Mouse (Mus musculus) A20 (cell line): ENCODE measurements at regions not wholly inside any gene's neighbourhood (a gene's known extent, or its start where the extent isn't known, plus 50 kb on each side); places are given as distances from the start of the nearest gene placed in this dataset.

Experiments used
- DNase-seq: peaks from one replicate; pipeline ENCODE4 v3.0.0-alpha.2; 2011; ENCODE audit warnings: low read depth, low spot score

DNA sequence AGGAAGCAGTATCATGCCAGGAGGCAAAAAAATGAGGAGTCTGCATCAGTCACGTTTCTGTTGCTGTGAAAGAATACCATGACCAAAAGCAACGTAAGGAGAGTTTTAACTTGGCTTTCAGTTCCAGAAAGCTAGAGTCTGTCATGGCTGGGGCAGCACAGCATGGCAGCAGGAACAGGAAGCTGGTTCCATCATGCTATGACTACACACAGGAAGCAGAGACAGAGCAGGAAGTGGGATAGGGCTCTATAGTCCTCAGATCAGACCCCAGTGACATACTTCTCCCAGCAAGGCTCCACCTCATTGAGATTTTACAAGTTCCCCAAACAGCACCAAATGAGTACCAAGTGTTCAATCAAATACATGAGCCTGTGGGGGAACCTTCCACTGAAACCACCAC, 453.6 kb downstream of the Etnk1 start:
- no peak for DNase-seq

DNA sequence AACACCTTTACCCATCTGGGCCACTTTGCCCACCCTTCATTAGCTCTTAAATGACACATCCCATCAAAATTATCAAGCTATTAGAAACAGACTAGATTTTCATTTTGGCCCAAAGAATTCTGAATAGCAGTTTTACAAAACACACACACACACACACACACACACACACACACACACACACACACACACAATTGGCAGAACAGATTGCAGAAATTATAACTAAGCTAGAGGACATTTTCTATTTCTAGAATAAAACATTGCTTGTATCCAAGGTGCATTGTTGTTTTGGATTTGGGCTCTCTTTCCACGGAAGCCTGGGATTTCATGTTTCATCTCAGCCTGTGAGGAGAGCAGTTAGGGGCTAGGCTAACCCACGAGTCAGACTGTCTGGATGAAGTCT, 455.1 kb downstream of the Etnk1 start:
- DNase-seq = no peak

DNA sequence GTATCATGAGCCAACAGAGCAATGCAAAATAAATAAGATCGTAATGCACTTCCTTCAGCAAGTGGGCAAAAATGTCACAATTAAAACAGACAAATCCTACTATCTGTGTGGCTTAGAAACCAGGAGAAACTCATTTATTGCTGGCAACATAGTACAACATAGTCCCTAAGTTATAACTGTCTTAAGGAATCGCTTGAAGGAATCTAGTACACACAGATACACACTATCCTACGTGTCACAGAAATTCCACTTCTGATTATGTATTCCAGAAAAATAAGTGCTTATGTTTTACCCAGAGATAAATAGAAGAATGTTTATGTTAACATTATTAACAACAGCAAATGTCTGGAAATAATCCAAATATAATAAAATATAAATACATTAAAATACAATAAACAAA, 457.9 kb downstream of the Etnk1 start:
- DNase-seq = no peak

DNA sequence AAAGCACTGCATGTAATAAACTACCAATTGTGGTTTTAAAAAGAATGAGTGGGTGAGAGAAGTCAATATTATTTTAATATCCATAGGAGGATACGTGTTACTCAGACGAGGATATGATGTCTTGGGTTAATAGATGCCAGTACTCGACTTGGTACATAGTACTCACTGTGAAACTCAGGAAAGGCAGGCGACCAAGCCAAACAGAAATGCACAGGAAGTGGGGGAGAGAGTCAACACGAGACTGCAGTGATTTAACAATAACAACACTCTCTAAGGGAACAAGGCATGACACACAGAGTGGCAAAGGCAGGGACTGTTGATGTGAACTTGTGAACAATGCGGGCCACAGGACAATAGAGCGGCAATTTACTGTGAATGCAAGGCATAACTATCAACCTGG, 464.6 kb downstream of the Etnk1 start:
- DNase-seq = no peak

DNA sequence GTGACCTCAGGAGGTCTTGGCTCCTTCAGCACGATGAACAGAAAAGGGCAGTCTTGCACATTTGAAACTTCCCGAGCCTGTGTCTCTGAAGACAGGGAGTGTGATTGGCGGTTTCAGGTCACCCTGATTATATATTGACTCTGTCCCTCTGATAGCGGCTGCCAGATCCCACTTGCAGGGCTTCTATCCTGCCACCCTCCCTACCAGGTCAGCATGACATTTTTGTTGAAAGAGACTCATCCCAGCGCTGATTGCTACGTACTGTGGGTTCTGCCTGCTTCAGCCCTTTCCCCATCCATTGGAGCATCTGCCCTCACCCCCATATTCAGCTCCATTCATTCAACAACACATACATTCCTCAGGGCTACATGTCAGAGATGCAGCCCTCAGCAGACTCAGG, 466.7 kb downstream of the Etnk1 start:
- no peak for DNase-seq

DNA sequence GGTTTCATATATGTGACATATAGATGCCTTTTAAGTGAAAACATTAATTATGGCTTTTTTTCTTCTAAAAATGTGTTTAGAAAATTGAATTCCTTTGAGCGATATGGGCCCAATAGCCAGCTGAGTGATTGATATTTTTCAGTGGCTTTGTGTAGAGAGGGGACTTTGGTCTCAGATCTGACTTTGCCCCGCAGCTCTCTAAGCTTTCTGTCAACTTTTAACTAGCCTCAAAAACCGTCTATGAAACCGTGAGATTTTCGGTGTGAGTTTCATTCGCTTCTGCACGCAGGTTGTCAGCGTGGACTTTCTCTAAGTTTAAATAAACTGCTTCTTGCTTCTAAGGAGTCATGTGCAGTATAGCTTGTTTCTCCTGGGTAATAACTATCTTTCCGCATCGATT, 467.3 kb downstream of the Etnk1 start:
- DNase-seq = no peak

DNA sequence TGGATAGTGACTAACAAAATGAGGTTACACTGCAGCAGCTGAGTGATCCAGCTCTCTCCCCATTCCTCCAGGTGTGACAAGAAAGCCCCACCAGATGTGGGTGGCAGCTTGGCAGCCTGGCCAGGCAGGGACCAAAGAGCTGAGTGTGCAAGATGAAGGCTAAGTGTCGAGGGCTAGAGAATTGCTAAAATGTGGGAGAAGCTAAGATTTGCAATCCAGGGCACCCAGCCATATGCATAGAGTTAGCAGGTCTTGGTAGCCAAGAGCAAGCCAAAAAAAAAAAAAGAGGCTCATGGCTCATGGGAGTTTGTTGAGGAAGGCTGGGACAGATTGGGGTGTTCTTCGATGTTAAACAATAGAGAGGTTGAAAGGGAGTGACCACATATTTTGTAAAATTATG, 468.0 kb downstream of the Etnk1 start:
- DNase-seq = no peak

DNA sequence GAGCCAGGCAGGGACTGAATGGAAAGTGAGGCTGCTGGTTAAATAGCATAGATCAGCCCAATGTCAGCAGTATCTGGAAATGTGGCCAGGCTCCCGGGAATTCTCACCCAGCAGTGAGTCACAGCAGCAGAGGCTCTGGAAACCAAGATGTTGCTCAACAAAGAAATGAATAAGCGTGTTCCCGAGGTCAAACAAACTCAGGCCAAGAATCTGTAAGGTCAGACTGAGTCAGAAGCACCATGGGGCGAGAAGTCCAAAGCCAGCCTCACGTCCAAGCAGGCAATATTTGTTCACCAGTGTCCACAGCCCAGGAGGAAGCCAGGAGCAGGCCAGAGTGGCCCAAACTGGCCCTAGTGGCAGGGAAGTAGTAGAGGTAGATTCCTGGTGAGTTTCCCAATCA, 473.6 kb downstream of the Etnk1 start:
- no peak for DNase-seq

DNA sequence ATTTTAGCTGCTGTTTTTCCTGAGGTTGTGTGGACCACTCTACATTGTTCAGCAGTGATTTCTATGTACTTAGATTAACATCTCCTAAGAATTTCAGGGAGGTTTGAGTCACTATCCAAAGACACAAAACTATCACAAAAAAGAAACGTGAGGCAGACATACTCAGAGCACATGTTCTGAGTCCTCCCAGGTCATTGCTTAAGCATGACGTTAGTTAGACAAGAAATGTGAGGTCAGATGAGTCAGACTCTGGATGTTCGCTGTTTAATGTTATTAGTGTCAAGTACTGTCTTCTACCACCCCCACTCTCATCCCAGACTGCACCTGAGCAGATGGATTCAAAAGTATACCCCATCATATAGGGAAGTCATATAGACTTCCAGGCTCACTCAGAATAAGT, 475.0 kb downstream of the Etnk1 start:
- no peak for DNase-seq

DNA sequence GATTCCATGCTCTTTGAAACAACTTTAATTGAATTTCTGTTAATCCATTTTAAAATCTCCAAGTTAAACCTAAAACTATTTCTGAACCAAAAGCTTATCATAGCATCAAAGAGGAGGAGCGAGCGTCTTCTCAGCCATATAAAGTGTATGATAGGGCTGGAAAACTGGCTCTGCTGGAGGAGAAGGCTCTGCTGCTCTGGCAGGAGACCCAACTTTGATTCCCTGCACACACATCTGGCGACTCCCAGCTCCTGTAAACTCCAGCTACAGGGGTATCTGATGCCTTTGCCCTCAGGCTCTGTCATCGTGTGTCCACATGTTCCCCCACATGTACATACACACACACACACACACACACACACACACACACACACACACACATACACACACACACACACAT, 479.0 kb downstream of the Etnk1 start:
- no peak for DNase-seq

DNA sequence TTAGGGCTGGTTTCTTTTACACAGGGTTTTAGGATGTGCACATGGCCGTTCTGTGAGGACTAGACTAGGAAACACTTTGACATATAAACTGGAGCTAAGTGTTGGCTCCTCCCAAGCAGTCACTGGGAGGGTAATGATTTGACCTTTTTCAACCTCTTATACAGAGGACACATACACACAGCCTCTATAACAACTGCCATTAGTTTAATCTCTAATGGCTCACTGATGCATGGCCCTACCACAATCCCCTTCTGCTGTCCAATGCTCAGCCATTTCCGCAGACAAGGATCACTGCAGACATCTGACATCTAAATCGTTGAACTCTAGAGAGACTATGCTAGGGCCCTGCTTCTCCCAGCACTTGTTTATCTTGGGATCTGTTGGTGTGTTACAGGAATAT, 481.5 kb downstream of the Etnk1 start:
- no peak for DNase-seq

DNA sequence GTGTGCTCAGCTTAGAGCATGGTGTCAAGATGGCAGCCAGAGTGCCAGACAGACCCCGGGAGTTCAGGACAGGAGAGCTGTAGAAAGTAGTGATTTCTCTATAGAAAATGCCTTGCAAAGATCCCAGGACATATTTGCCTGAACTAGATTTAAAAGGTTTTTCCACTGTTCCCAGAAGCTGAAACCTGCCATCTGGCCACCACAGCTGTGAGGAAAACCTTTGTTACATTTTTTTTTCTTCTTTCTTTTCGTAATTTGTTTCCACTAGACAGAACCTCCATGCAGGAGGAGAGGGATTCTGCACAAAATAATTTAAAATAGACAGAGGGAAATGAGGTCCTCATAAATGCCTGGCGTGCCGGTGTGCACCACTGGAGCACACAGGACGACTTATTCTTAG, 489.6 kb downstream of the Etnk1 start:
- no peak for DNase-seq

DNA sequence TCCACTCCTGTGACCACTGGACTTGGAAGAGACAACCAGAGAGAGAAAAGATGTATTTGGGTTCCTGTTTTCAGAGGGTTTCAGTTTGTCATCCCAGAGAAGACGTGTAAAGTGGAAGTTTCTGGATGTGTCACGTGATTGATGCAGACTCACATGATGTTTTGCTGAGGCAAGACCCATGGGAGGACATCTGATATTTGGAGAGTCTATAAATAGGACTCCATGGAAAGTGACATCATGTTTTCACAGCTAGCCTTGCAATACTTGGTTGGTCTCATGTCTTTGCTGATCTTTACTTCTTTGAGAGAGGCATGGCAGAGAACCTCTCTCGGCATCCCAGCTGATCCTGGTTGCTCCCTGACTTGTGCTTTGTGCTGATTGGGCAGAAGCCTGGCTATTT, 493.8 kb downstream of the Etnk1 start:
- no peak for DNase-seq

DNA sequence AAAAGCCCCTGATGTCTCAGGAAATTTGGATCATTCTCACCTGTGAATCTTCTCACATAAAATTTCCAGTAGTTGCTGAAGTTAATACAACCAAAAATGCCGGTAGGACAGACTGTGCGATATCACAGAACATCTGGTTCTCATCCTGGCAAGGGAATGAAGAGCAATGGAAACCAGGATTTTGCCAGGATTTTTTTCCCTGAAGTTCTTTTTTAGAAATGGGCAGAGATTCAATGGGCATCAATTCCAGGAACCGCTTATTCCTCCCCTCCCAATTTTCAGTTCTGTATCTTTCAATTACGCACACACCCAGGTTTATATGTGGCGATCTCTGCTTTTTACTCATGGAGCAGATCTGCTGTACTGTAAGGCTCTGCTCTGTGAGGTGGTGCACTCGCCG, 496.3 kb downstream of the Etnk1 start:
- no peak for DNase-seq

DNA sequence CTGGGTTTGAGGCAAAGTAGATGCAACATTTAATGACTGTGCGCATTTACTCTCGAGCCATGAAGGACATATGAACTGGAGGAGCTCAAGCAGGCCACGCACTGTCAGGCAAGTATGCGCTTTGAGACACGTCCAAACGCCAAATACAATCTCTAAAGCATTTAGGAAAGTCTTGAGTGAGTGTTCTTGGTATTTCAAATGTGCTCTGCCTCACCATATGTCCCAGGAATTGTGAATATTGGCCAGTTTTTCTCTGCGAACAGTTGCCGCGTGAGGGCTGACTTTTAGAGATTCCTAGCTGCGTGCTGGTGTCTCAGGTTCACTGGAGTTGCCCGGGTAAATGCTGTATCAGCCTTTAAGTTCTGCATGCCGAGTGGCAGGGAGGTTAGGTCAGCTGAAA, 498.4 kb downstream of the Etnk1 start:
- no peak for DNase-seq

DNA sequence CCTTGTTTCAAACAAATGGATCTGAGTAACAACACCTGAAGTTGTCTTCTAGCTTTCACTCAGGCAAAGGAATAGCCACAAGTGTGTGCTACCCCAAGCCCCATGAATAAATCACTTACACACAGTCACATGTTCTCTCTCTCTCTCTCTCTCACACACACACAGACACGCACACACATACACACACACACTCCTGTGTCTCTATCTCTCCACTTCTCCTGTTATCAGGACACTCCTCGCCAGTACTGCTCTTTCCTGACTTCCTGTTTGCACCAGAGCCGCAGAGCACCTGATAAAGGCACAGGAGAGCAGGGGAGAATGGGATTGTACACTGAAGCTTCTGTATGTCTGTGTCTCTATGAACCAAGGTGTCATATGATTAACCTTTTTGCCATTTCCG, 501.5 kb downstream of the Etnk1 start:
- DNase-seq = no peak

DNA sequence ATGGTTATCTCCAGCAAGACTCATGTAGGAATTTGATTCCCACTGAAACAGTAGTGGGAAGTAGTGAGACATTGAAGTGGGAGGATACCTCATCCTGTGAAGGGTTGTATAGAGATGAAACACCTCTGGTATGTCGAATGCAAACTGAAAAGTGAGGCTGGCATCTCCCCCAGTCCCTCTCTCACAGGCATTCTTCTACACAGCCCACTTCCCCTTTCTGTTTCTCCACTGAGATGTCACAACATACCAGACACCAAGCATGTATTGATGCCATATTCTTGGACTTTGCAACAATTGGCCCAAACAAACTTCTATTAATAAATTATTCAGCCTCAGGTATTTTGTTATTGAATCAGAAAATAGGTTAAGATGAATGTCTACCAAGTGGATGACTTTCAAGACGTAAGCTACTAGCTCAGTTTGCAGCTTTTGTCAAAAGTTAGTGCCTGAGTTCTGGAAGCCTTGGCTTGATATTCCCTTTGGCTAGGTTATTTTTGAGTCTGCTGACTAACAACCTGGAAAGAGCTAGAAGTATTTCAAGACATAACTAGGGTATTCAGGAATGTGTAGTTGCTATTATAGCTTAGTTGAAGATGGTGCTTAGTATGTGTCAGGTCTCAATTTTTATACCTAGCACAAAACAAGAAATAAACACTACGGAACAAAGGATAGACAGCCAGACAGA, 502.6 kb downstream of the Etnk1 start:
- DNase-seq = no peak

DNA sequence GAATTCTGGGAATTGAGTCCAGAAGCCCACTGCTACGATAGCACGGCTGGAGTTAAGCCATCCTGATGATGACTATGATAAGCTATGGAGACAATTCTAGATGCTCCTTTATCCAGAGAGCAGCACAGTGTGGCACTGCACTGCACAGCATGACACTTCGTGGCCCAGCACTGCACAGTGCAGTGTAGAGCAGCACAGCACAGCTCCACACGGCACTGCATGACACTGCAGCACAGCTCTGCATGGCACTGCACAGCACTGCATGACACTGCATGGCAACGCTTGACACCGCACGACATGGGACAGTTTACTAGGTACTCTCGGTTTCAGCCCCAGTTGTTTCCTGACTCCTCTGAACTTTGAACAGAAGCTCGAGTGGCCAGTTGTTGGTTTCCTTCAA, 523.1 kb downstream of the Etnk1 start:
- DNase-seq = no peak

DNA sequence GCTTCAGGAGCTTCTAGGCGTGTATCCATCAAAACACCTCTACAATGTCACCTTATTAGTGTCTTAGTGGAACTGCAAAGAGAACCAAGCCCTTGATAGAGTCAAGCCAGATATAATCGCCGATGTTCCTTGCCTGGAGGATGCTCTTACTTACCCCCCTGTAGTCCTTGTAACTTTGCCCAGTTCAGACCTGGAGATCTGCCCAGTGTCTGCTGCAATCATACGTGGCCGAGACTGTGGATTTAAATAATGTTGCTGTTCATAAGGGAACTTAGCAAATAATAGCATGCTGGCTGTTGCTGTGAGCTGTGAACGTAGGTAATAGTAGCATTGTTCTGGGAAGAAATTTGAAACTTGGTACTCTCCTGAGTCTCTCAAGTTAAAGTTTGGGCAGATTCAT, 523.8 kb downstream of the Etnk1 start:
- DNase-seq = no peak

DNA sequence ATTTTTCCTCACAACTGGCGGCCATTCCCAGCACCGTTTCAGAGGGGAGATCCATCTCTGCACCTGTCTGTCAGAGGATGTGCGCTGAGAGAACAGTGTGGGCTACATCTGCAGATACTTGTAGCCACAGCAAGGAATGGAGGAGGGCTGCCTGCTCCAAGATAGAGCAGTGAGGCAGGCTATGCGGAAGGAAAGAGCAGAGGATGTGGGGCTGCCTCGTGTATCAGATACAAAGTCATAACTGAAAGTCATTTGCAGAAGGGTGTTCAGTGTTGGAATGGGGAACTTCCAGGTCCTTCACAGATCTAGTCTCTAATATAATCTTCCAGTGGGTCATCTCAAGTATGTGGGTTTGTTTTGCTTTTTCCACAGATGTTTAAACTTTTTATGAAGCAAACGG, 531.0 kb downstream of the Etnk1 start:
- DNase-seq = no peak

DNA sequence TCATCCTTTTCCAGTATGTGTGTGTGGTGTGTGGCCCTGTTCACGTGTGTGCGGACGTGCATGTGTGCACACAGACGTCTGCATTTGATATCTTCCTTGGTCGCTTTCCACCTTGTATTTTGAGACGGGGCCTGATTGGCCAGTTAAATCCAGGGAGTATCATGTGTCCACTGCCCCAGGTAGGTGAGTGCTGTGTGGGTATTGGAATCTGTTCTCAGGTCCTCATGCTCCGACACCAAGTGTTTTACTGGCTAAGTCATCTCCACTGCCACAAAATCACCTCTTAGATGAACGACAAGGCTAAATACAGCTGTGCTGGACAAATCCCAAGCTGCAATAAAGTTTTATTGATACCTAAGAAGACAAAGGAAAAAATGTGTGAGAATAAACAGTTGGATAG, 537.0 kb downstream of the Etnk1 start:
- no peak for DNase-seq

DNA sequence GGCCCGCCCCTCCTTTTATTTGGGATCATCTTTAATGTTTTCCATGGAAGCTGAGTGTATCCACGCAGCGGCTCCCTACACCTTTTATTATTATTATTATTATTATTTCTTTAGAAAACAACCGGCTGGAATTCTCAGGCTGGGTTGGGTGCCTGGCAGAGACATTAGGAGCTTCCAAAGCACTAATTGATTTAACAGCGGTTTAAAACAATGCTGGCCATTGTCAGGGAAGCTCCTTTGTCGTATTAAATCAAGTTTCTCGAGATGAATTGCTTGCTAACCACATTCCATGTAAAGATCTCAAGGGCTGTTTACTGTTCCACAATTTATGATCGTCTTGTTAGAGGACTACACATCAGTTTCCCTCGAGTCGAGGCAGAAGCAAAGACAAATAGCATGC, 539.4 kb downstream of the Etnk1 start:
- no peak for DNase-seq

DNA sequence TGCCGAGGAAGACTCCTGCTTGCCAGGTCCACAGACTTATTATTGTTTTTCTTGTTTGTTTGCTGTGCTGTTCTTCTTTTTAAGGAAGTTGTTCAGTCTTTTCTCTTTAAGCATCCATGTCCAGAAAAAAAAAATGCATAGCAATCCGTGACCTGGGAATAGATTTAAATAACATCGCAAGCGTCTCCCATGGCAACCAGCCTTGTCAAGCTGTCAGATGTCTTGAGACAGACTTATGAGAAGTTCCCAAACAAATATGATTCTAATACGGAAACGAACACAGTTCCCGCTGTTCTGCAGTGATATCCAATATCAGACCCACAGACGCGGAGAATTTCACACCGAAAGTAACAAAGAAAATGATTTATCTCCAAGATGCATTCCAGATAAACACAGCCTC, 547.4 kb downstream of the Etnk1 start:
- DNase-seq = no peak

DNA sequence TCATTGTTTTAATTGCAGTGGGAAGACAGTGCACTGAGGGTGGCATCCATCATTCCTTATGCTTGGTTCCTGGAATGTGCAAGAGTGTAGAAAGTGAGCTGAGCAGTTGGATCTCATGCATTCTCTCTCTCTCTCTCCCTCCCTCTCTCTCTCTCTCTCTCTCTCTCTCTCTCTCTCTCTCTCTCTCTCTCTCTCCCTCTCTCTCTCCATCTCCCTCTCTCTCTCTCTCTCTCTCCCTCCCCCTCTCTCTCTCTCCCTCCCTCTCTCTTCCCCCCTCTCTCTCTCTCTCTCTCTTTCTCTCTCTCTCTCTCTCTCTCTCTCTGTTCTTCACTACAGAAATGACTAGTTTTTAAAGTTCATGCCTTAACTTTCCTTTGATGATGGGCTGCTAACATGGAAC, 583.1 kb downstream of the Etnk1 start:
- DNase-seq = no peak
